Mouse (Mus musculus) testis, adult 10 weeks (tissue): ENCODE data around the gene Ndn. TPM values are rescaled to one million over a fixed set of nuclear protein-coding genes. Genes with fewer than 3 reads are reported as not detected.

ENCODE experiments used
- polyA plus RNA-seq: library from polyadenylated mRNA; stranded (reverse); fragments of 350-450 nt; fragmentation: Illumina TruSeq; extraction: RNeasy Lipid Tissue Mini Kit (QIAGEN cat#74804); gene quantifications from one replicate; pipeline ENCODE4 v1.2.3, GENCODE M21; 2014; ENCODE audit warnings: low read depth, low replicate concordance

The Ndn gene
- 0.95 TPM for polyA plus RNA-seq

DNA sequence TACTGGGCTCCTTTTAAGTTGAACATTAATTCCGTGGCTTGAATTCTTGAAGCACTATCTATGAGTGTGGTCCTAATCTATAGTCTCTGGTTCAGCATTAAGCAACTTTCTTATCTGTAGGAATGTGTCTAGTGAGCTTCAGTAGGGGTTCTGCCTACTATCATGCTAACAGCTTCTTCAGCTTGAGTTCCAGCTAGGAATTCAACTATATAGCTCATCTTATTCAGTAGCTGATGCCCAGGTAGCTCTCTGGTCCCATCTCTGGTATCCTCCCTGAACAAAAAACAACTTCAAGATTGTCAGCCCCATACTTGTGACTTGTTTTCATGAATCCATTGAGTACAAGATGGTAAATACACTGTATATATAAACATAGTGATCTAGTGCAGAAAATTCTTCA lies at the start of gene Ndn:
Gene Ndn, plus strand, starts transcription at position 301 of the 400 bp plus-strand sequence.

DNA sequence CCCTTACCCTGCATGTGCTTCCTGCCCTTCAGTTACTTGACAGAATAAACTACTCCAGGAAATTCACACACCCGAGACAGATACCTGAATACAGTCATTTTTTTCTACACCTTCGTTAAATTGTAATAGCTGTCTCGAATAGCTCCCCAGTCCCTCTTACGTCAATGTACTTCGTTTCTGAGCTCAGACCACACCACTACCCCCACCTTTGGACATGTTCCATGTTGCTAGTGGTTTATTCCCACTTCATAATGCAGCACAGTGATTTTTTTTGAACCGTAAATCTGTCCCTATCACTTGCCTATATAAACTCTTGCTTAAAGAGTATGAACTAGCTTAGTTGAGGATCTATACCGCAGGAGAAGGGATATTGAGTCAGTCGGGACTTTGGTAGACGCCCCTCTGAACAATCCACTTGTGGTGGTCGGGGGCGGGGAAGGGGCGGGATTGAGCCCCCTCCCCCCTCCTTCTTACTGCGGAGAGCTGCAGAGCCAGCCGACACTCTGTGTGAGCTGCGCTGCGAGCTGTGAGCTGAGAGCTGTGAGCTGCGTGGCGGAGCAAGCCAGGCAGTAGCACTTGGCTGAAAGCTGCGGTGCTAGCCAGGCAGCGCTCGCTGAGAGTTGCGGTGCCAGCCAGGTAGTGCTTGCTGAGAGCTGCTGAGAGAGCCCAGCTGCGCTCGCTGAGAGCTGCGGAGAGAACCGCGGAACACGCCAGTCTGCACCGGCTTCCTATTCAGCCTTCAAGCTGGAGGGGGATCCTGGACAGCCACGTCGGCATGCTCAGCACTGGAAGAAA lies 30.3 kb downstream of the Ndn start, which contains the start of gene Magel2:
Gene Magel2, plus strand, starts transcription at position 501 of the 795 bp plus-strand sequence.

Other genes starting within 250 kb of the Ndn start
- not detected for gene Magel2, start 30.4 kb downstream of the Ndn start, polyA plus RNA-seq
- 1.4 TPM for gene Mkrn3, start 73.6 kb downstream of the Ndn start, polyA plus RNA-seq
- 0.22 TPM for gene Peg12, start 117.9 kb downstream of the Ndn start, polyA plus RNA-seq